Comparison of ENCODE assay signal across 20 mouse cellular contexts in genomic region chr11:36072038-36072437, GRCm38 (mm10).
A peak's percentile ranks its signal among the peaks of the same experiment; 100 is the strongest.
DNase-seq lines count a peak whose midpoint lies in the region; ATAC-seq and TF ChIP-seq lines count a peak whose summit lies in the region.
"Had no signal": no experiment of that assay in that cellular context is flagged by ENCODE, and none has a peak within 500 bp of the region (broad histone marks: within the 10 kb centered on the region; RNA-seq: fewer than 3 reads in every experiment).

No protein-coding gene starts in this region.

- no peaks in the 10 kb centered on the region for H3K36me3 ChIP-seq in forebrain, embryonic 14.5 days (ENCODE audit: control insufficient read depth, insufficient read depth, low read length)
- no peaks in the 10 kb centered on the region for H3K36me3 ChIP-seq in forebrain, embryonic 10.5 days (replicated peaks)
- H3K36me3 ChIP-seq in hindbrain, embryonic 13.5 days = peaks cover 17% of the 10 kb centered on the region
- peaks cover 19% of the 10 kb centered on the region; the same call in 1 of the 2 replicates for H3K36me3 ChIP-seq in hindbrain, embryonic 10.5 days
- no peaks in the 10 kb centered on the region for H3K36me3 ChIP-seq in midbrain, embryonic 11.5 days (ENCODE audit: control insufficient read depth, insufficient read depth, low read length)
- peaks cover 15% of the 10 kb centered on the region; the same call in 1 of the 2 replicates for H3K36me3 ChIP-seq in midbrain, postnatal 0 days (ENCODE audit: insufficient read depth, low read length)
- H3K36me3 ChIP-seq: embryonic facial prominence, embryonic 13.5 days had no signal

- H3K9ac ChIP-seq in forebrain, embryonic 14.5 days (ENCODE audit: low read length) = no peak overlapping the region
- H3K9ac ChIP-seq in hindbrain, embryonic 13.5 days = no peak overlapping the region
- H3K9ac ChIP-seq in midbrain, embryonic 11.5 days (ENCODE audit: low read length) = no peak overlapping the region
- H3K9ac ChIP-seq in midbrain, postnatal 0 days (replicated peaks; ENCODE audit: low read length, poor library complexity, severe bottlenecking) = no peak overlapping the region
- H3K9ac ChIP-seq: embryonic facial prominence, embryonic 13.5 days had no signal

- H3K27me3 ChIP-seq in forebrain, embryonic 14.5 days (replicated peaks; ENCODE audit: control insufficient read depth, insufficient read depth, low read length) = no peaks in the 10 kb centered on the region
- peaks cover 63% of the 10 kb centered on the region for H3K27me3 ChIP-seq in forebrain, embryonic 10.5 days (ENCODE audit: poor library complexity, severe bottlenecking)
- H3K27me3 ChIP-seq in hindbrain, embryonic 13.5 days = no peaks in the 10 kb centered on the region
- H3K27me3 ChIP-seq in hindbrain, embryonic 10.5 days (ENCODE audit: insufficient read depth, poor library complexity, severe bottlenecking) = no peaks in the 10 kb centered on the region
- no peaks in the 10 kb centered on the region for H3K27me3 ChIP-seq in midbrain, embryonic 11.5 days (ENCODE audit: control insufficient read depth, insufficient read depth, low read length)
- no peaks in the 10 kb centered on the region for H3K27me3 ChIP-seq in midbrain, postnatal 0 days (ENCODE audit: insufficient read depth, low read length)
- H3K27me3 ChIP-seq: embryonic facial prominence, embryonic 13.5 days had no signal

- H3K9me3 ChIP-seq in forebrain, embryonic 14.5 days (replicated peaks; ENCODE audit: control insufficient read depth, low read length) = no peaks in the 10 kb centered on the region
- H3K9me3 ChIP-seq in forebrain, embryonic 10.5 days = no peaks in the 10 kb centered on the region
- no peaks in the 10 kb centered on the region for H3K9me3 ChIP-seq in hindbrain, embryonic 13.5 days
- H3K9me3 ChIP-seq in hindbrain, embryonic 10.5 days = no peaks in the 10 kb centered on the region
- no peaks in the 10 kb centered on the region for H3K9me3 ChIP-seq in midbrain, embryonic 11.5 days (ENCODE audit: control insufficient read depth, low read length)
- no peaks in the 10 kb centered on the region for H3K9me3 ChIP-seq in midbrain, postnatal 0 days (ENCODE audit: low read length)
- H3K9me3 ChIP-seq: embryonic facial prominence, embryonic 13.5 days had no signal

- peaks cover 28% of the 10 kb centered on the region for H3K4me1 ChIP-seq in forebrain, embryonic 14.5 days (ENCODE audit: control insufficient read depth, insufficient read depth, low read length)
- H3K4me1 ChIP-seq in forebrain, embryonic 10.5 days = peaks cover 18% of the 10 kb centered on the region
- peaks cover 28% of the 10 kb centered on the region for H3K4me1 ChIP-seq in hindbrain, embryonic 13.5 days (replicated peaks)
- 0 out of 2 replicates have a peak, but pooled peaks cover 2% of the 10 kb centered on the region for H3K4me1 ChIP-seq in hindbrain, embryonic 10.5 days (replicated peaks)
- H3K4me1 ChIP-seq in midbrain, embryonic 11.5 days (ENCODE audit: control insufficient read depth, insufficient read depth, low read length) = no peaks in the 10 kb centered on the region
- H3K4me1 ChIP-seq in midbrain, postnatal 0 days (ENCODE audit: insufficient read depth, low read length) = no peaks in the 10 kb centered on the region

- DNase-seq in forebrain, embryonic 14.5 days (ENCODE audit: low spot score) = peak; percentile 55
- DNase-seq in forebrain, embryonic 10.5 days (ENCODE audit: extremely low spot score, low spot score) = no peak
- DNase-seq in hindbrain, embryonic 10.5 days (ENCODE audit: low spot score) = no peak
- DNase-seq in midbrain, embryonic 11.5 days (ENCODE audit: low spot score, missing footprints) = peak; percentile 6
- no peak for DNase-seq in midbrain, postnatal 0 days (ENCODE audit: low spot score)
- peak; percentile 74 for DNase-seq in brain, embryonic 14.5 days (ENCODE audit: low read depth)
- DNase-seq: adrenal gland, postnatal 14 days; cerebellum, adult 8-10 months; cerebellum, postnatal 25 days; gastrocnemius, postnatal 10 days; heart, adult 2 months; heart, postnatal 36 days; kidney, adult 11 months; kidney, adult 9 months had no signal

- TF ChIP-seq CTCF in midbrain, postnatal 0 days (IDR thresholded peaks at IDR 0.05) = no peak
- no peak for TF ChIP-seq CTCF in brain, embryonic 14.5 days (IDR thresholded peaks at IDR 0.05; ENCODE audit: borderline replicate concordance, extremely low read depth, insufficient read depth, insufficient read length)

- no peak overlapping the region for H3K4me3 ChIP-seq in forebrain, embryonic 14.5 days (ENCODE audit: low read depth, low read length)
- no peak overlapping the region for H3K4me3 ChIP-seq in forebrain, embryonic 10.5 days
- H3K4me3 ChIP-seq in hindbrain, embryonic 13.5 days = no peak overlapping the region
- no peak overlapping the region for H3K4me3 ChIP-seq in hindbrain, embryonic 10.5 days
- H3K4me3 ChIP-seq in midbrain, embryonic 11.5 days (ENCODE audit: low read depth, low read length) = no peak overlapping the region
- no peak overlapping the region for H3K4me3 ChIP-seq in midbrain, postnatal 0 days (ENCODE audit: low read depth, low read length)
- H3K4me3 ChIP-seq: embryonic facial prominence, embryonic 13.5 days; heart, adult 2 months had no signal

- H3K4me2 ChIP-seq in forebrain, embryonic 14.5 days (ENCODE audit: low read length) = no peak overlapping the region
- H3K4me2 ChIP-seq in hindbrain, embryonic 13.5 days = no peak overlapping the region
- no peak overlapping the region for H3K4me2 ChIP-seq in midbrain, embryonic 11.5 days
- no peak overlapping the region for H3K4me2 ChIP-seq in midbrain, postnatal 0 days (ENCODE audit: low read depth, low read length, poor library complexity, severe bottlenecking)
- H3K4me2 ChIP-seq: embryonic facial prominence, embryonic 13.5 days; heart, embryonic 11.5 days had no signal

- no peak for ATAC-seq in forebrain, embryonic 14.5 days
- no peak for ATAC-seq in hindbrain, embryonic 13.5 days (ENCODE audit: low FRiP score)
- no peak for ATAC-seq in midbrain, embryonic 11.5 days (ENCODE audit: low FRiP score)
- ATAC-seq in midbrain, postnatal 0 days (ENCODE audit: low FRiP score) = no peak
- ATAC-seq: activated CD4-positive, CD25-positive, alpha-beta regulatory T cell, adult 4 months; hindbrain, embryonic 16.5 days; Patski had no signal

- WGBS in forebrain, embryonic 14.5 days = 8% methylated on average over 9 of the region's 9 CpGs
- WGBS in forebrain, embryonic 10.5 days = 36% methylated on average over 9 of the region's 9 CpGs
- WGBS in hindbrain, embryonic 13.5 days = 47% methylated on average over 9 of the region's 9 CpGs
- WGBS in hindbrain, embryonic 10.5 days = 53% methylated on average over 9 of the region's 9 CpGs
- WGBS in midbrain, embryonic 11.5 days = 56% methylated on average over 9 of the region's 9 CpGs
- WGBS in midbrain, postnatal 0 days = 43% methylated on average over 9 of the region's 9 CpGs

- no peak for TF ChIP-seq POLR2A in brain, embryonic 14.5 days (IDR thresholded peaks at IDR 0.05; ENCODE audit: borderline replicate concordance, extremely low read depth, insufficient read depth, insufficient read length, poor library complexity, severe bottlenecking)

- H3K27ac ChIP-seq in forebrain, embryonic 14.5 days (ENCODE audit: low read depth, low read length) = 0 out of 2 replicates have a peak overlapping the region, but pooled peaks have one; percentile 64
- no peak overlapping the region for H3K27ac ChIP-seq in forebrain, embryonic 10.5 days
- peak overlapping the region; percentile 25; the same call in 1 of the 2 replicates for H3K27ac ChIP-seq in hindbrain, embryonic 13.5 days
- no peak overlapping the region for H3K27ac ChIP-seq in hindbrain, embryonic 10.5 days
- no peak overlapping the region for H3K27ac ChIP-seq in midbrain, embryonic 11.5 days (ENCODE audit: low read depth, low read length)
- H3K27ac ChIP-seq in midbrain, postnatal 0 days (ENCODE audit: low read depth, low read length) = no peak overlapping the region
- H3K27ac ChIP-seq: embryonic facial prominence, embryonic 13.5 days; heart, adult 2 months had no signal

Comparison
In these comparisons a context has a peak if more than half of its experiments do, and no peak if none do; other contexts are left out.
1. DNase-seq: peak in forebrain, embryonic 14.5 days (single experiment), midbrain, embryonic 11.5 days (single experiment) and brain, embryonic 14.5 days (single experiment); none in forebrain, embryonic 10.5 days (single experiment), hindbrain, embryonic 10.5 days (single experiment) and midbrain, postnatal 0 days (single experiment).
2. H3K27ac ChIP-seq: peak in forebrain, embryonic 14.5 days (single experiment) and hindbrain, embryonic 13.5 days (single experiment); none in forebrain, embryonic 10.5 days (single experiment), hindbrain, embryonic 10.5 days (single experiment), midbrain, embryonic 11.5 days (single experiment) and midbrain, postnatal 0 days (single experiment).